Mouse (Mus musculus): Measurements from ENCODE around the gene Sco1. TPM values are rescaled to one million over a fixed set of nuclear protein-coding genes. Genes with fewer than 3 reads are reported as not detected.
A peak's percentile ranks its signal among the peaks of the same experiment; 100 is the strongest.
"Not testable (repeated sequence)": the region's sequence is repeated elsewhere in the genome, so short reads cannot be mapped to it uniquely, and the experiment has no call there.

Sco1 gene
- 1 to 10 TPM; 8.3 to 8.9 TPM for total RNA-seq (2021)

GRCm38 (mm10) chr11:67052321-67052952 lies at the start of gene Sco1, which contains the start of gene Adprm:
TSS of gene Sco1 (plus strand) at chr11:67052670.
TSS of gene Adprm (minus strand) at chr11:67052594.
- peak; percentile 89 to 92 for DNase-seq (ENCODE audit: extremely low spot score in 1 of 2, low spot score in 2 of 2)
- intact Hi-C loops (cut with DNase I): no loop called here

GRCm38 (mm10) chr11:67002911-67003310 lies 49.6 kb upstream of the Sco1 start:
- intact Hi-C loops (cut with DNase I): no loop called here
- no peak for DNase-seq (ENCODE audit: extremely low spot score in 1 of 2, low spot score in 2 of 2)

GRCm38 (mm10) chr11:67007961-67008360 lies 44.5 kb upstream of the Sco1 start:
- intact Hi-C loops (cut with DNase I): no loop called here

GRCm38 (mm10) chr11:67008528-67008927 lies 43.9 kb upstream of the Sco1 start:
- intact Hi-C loops (cut with DNase I): no loop called here
- no peak for DNase-seq (ENCODE audit: extremely low spot score in 1 of 2, low spot score in 2 of 2)

More at GRCm38 (mm10) chr11:67007961-67008360, 44.5 kb upstream of the Sco1 start:
- DNase-seq (ENCODE audit: extremely low spot score in 1 of 2, low spot score in 2 of 2): no peak

GRCm38 (mm10) chr11:67010430-67010829 lies 42.0 kb upstream of the Sco1 start:
- peak in 1 of 2 experiments; percentile 43 for DNase-seq (ENCODE audit: extremely low spot score in 1 of 2, low spot score in 2 of 2)
- intact Hi-C loops (cut with DNase I): no loop called here

GRCm38 (mm10) chr11:67011635-67012034 lies 40.8 kb upstream of the Sco1 start:
- intact Hi-C loops (cut with DNase I): no loop called here
- no peak for DNase-seq (ENCODE audit: extremely low spot score in 1 of 2, low spot score in 2 of 2)

- DNase-seq (ENCODE audit: extremely low spot score in 1 of 2, low spot score in 2 of 2): no peak
- intact Hi-C loops (cut with DNase I): no loop called here
These were observed 34.5 kb upstream of the Sco1 start for GRCm38 (mm10) chr11:67017801-67018591.

GRCm38 (mm10) chr11:67019711-67020475 lies 32.6 kb upstream of the Sco1 start:
- DNase-seq (ENCODE audit: extremely low spot score in 1 of 2, low spot score in 2 of 2): no peak
- intact Hi-C loops (cut with DNase I): loop anchor here (2.0 kb wide), 2 partner anchors 35 to 113 kb away; no protein-coding TSS in a partner anchor

GRCm38 (mm10) chr11:67020948-67021347 lies 31.5 kb upstream of the Sco1 start:
- intact Hi-C loops (cut with DNase I): loop anchor here (2.0 kb wide), 2 partner anchors 36 to 114 kb away; no protein-coding TSS in a partner anchor
- peak; percentile 27 to 74 for DNase-seq (ENCODE audit: extremely low spot score in 1 of 2, low spot score in 2 of 2)

- intact Hi-C loops (cut with DNase I): no loop called here
- no peak for DNase-seq (ENCODE audit: extremely low spot score in 1 of 2, low spot score in 2 of 2)
These were observed 29.9 kb upstream of the Sco1 start for GRCm38 (mm10) chr11:67022354-67023115.

- intact Hi-C loops (cut with DNase I): not testable (repeated sequence)
These were observed 29.3 kb upstream of the Sco1 start for GRCm38 (mm10) chr11:67023191-67023590.

GRCm38 (mm10) chr11:67023802-67024340 lies 28.6 kb upstream of the Sco1 start:
- no peak for DNase-seq (ENCODE audit: extremely low spot score in 1 of 2, low spot score in 2 of 2)
- intact Hi-C loops (cut with DNase I): loop anchor here (2.0 kb wide), 1 partner anchor 61 kb away; no protein-coding TSS in a partner anchor

More at GRCm38 (mm10) chr11:67023191-67023590, 29.3 kb upstream of the Sco1 start:
- DNase-seq (ENCODE audit: extremely low spot score in 1 of 2, low spot score in 2 of 2): not testable (repeated sequence)

GRCm38 (mm10) chr11:67024867-67025477 lies 27.5 kb upstream of the Sco1 start, which contains the start of gene Tmem220:
TSS of gene Tmem220 (plus strand) at chr11:67025154.
- intact Hi-C loops (cut with DNase I): loop anchor here (2.0 kb wide), 1 partner anchor 60 kb away; no protein-coding TSS in a partner anchor
- peak; percentile 79 to 94 for DNase-seq (ENCODE audit: extremely low spot score in 1 of 2, low spot score in 2 of 2)

GRCm38 (mm10) chr11:67030904-67031602 lies 21.4 kb upstream of the Sco1 start:
- intact Hi-C loops (cut with DNase I): no loop called here
- no peak for DNase-seq (ENCODE audit: extremely low spot score in 1 of 2, low spot score in 2 of 2)

- intact Hi-C loops (cut with DNase I): no loop called here
- DNase-seq (ENCODE audit: extremely low spot score in 1 of 2, low spot score in 2 of 2): no peak
These were observed 20.9 kb upstream of the Sco1 start for GRCm38 (mm10) chr11:67031603-67031915.

GRCm38 (mm10) chr11:67034775-67035485 lies 17.5 kb upstream of the Sco1 start:
- intact Hi-C loops (cut with DNase I): no loop called here
- no peak for DNase-seq (ENCODE audit: extremely low spot score in 1 of 2, low spot score in 2 of 2)

GRCm38 (mm10) chr11:67036229-67036628 lies 16.2 kb upstream of the Sco1 start:
- intact Hi-C loops (cut with DNase I): no loop called here
- DNase-seq (ENCODE audit: extremely low spot score in 1 of 2, low spot score in 2 of 2): no peak

Data from left cerebral cortex, postnatal 10 days (tissue).